ENCODE assay signal across 1 mouse cellular context in genomic region chr1:53296581-53297383, GRCm38 (mm10).
A peak's percentile ranks its signal among the peaks of the same experiment; 100 is the strongest.
TF ChIP-seq lines count a peak whose summit lies in the region.

Gene Pms1 (minus strand): TSS chr1:53297018.
Gene Ormdl1 (plus strand): TSS chr1:53297095.
Gene Gm28778 (plus strand): TSS chr1:53297111.

TF ChIP-seq in MEL, 35 proteins besides CTCF, POLR2A, EP300 and RAD21 (continued from another document):
- TF ChIP-seq TCF12 (IDR thresholded peaks at IDR 0.05; ENCODE audit: low read depth, low read length), result peak; percentile 41
- TF ChIP-seq POLR2AphosphoS5 (IDR thresholded peaks at IDR 0.05; ENCODE audit: borderline replicate concordance, low read depth, low read length), result no peak
- TF ChIP-seq MXI1 (IDR thresholded peaks at IDR 0.05; ENCODE audit: low read depth, low read length), result peak; percentile 84
- TF ChIP-seq MYB (IDR thresholded peaks at IDR 0.05; ENCODE audit: low read depth, low read length), result no peak
- TF ChIP-seq MAFK (IDR thresholded peaks at IDR 0.05; ENCODE audit: borderline replicate concordance, low read depth, low read length), result no peak
- TF ChIP-seq NELFE (IDR thresholded peaks at IDR 0.05; ENCODE audit: low read depth, low read length), result peak; percentile 92
- no peak; the same call in 1 of the 2 replicates for TF ChIP-seq KAT2A (conservative IDR thresholded peaks at IDR 0.05; ENCODE audit: low read depth, low read length)
- TF ChIP-seq POLR2AphosphoS2 (IDR thresholded peaks at IDR 0.05; ENCODE audit: low read length), result peak; percentile 80
- TF ChIP-seq CHD2 (IDR thresholded peaks at IDR 0.05; ENCODE audit: low read length), result no peak
- no peak for TF ChIP-seq UBTF (IDR thresholded peaks at IDR 0.05; ENCODE audit: borderline replicate concordance, insufficient read depth, low read depth, low read length)
- TF ChIP-seq USF2 (IDR thresholded peaks at IDR 0.05; ENCODE audit: borderline replicate concordance in 1 of 2, insufficient read depth in 1 of 2, low read depth in 1 of 2, low read length in 2 of 2), result no peak
- 0 out of 2 replicates have a peak, but pooled peaks have one; percentile 56 for TF ChIP-seq ZKSCAN1 (IDR thresholded peaks at IDR 0.05; ENCODE audit: low read depth, low read length)
- TF ChIP-seq JUND (IDR thresholded peaks at IDR 0.05; ENCODE audit: low read depth, low read length), result no peak
- peak; percentile 64 for TF ChIP-seq NRF1 (IDR thresholded peaks at IDR 0.05; ENCODE audit: insufficient read depth, low read depth, low read length, poor library complexity, severe bottlenecking)
- peak; percentile 90 for TF ChIP-seq ELF1 (IDR thresholded peaks at IDR 0.05; ENCODE audit: low read depth, low read length)
- no peak for TF ChIP-seq SMC3 (IDR thresholded peaks at IDR 0.05; ENCODE audit: low read depth, low read length)
- TF ChIP-seq GABPA (IDR thresholded peaks at IDR 0.05; ENCODE audit: low read depth, low read length), result no peak
- TF ChIP-seq MAZ (IDR thresholded peaks at IDR 0.05; ENCODE audit: low read depth, low read length), result 0 out of 2 replicates have a peak, but pooled peaks have one; percentile 41
- peak; percentile 77 for TF ChIP-seq SIN3A (IDR thresholded peaks at IDR 0.05; ENCODE audit: low read length)
- TF ChIP-seq ZMIZ1 (IDR thresholded peaks at IDR 0.05; ENCODE audit: low read depth, low read length), result peak; percentile 90
- no peak for TF ChIP-seq BHLHE40 (IDR thresholded peaks at IDR 0.05; ENCODE audit: borderline replicate concordance, low read depth, low read length)
